Mouse (Mus musculus): Measurements from ENCODE around the gene Gcnt7.

DNA sequence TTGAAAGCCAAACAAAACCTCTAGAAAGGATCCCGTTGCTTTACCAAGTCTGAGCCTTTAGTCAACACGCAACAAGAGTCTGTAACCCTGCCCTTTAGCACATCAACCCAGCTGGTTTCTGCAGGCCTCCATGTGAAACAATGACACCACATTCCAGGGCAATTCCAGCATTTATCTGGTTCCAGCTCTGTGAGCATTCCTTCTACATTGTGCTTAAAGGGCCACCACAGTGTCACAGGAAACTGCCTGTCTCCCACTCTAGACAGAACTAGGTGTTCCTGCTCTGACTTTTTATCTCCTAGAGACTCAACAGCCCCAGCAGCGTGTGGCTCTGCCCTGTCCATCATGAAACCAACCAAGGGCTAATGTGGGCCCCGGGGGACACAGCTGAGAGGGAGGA, 45.1 kb downstream of the Gcnt7 start:
- TF ChIP-seq CTCF (IDR thresholded peaks at IDR 0.05; ENCODE audit: extremely low read depth, insufficient read depth, insufficient read length, insufficient replicate concordance) (no peak), POLR2A (IDR thresholded peaks at IDR 0.05; ENCODE audit: low read depth, low read length) (no peak)

Data from spleen, adult 2 months (tissue).